Mouse (Mus musculus) MEL (cell line): ENCODE measurements around the gene Cyp2d11. TPM values are rescaled to one million over a fixed set of nuclear protein-coding genes. Genes with fewer than 3 reads are reported as not detected.

Experiments
- DNase-seq: peaks from one replicate; pipeline ENCODE4 v3.0.0; 2011; ENCODE audit warnings: low read depth, low spot score
- H3K27ac ChIP-seq: 2 replicates; pipeline ENCODE4 v1.5.1; 2012; ENCODE audit warnings: low read depth, mild to moderate bottlenecking, control low read depth, low read length, moderate library complexity; ENCODE audit not compliant: control insufficient read depth
- H3K27me3 ChIP-seq, 2 experiments: fragments of 150-350 bp in 1 of 2; sonication (generic) in 1 of 2; 2 replicates each; pipeline ENCODE4 v1.6.1; 2012; ENCODE audit warnings: low read length in 2 of 2, mild to moderate bottlenecking in 2 of 2, improper control_type of control experiment in 1 of 2, moderate library complexity in 1 of 2; ENCODE audit not compliant: insufficient read depth in 2 of 2, control insufficient read depth in 1 of 2
- H3K36me3 ChIP-seq, 2 experiments: 2 replicates each; pipeline ENCODE4 v1.6.1; 2012 to 2014; ENCODE audit warnings: low read length in 2 of 2, improper control_type of control experiment in 1 of 2, inconsistent platforms in 1 of 2, mild to moderate bottlenecking in 1 of 2; ENCODE audit not compliant: insufficient read depth in 2 of 2, control insufficient read depth in 1 of 2
- H3K4me1 ChIP-seq, 2 experiments: fragments of 150-350 bp in 1 of 2; sonication (generic) in 1 of 2; 2 replicates each; pipeline ENCODE4 v1.6.1; 2012; ENCODE audit warnings: low read length in 2 of 2, improper control_type of control experiment in 1 of 2, mild to moderate bottlenecking in 1 of 2; ENCODE audit not compliant: insufficient read depth in 2 of 2, control insufficient read depth in 1 of 2
- H3K4me3 ChIP-seq, 2 experiments: fragments of 150-350 bp in 1 of 2; sonication (generic) in 1 of 2; 2 replicates each; pipeline ENCODE4 v1.5.1; 2012; ENCODE audit warnings: low read depth in 2 of 2, low read length in 2 of 2, mild to moderate bottlenecking in 2 of 2, moderate library complexity in 2 of 2, control low read depth in 1 of 2, improper control_type of control experiment in 1 of 2; ENCODE audit not compliant: control insufficient read depth in 1 of 2, insufficient read depth in 1 of 2
- H3K79me2 ChIP-seq: 2 replicates; pipeline ENCODE4 v1.6.1; 2012; ENCODE audit warnings: mild to moderate bottlenecking, low read length, moderate library complexity; ENCODE audit not compliant: control insufficient read depth, poor library complexity, insufficient read depth
- H3K9ac ChIP-seq: 2 replicates; pipeline ENCODE4 v1.6.1; 2012; ENCODE audit warnings: low read depth, mild to moderate bottlenecking, control low read depth, low read length, moderate library complexity; ENCODE audit not compliant: control insufficient read depth, poor library complexity, severe bottlenecking
- H3K9me3 ChIP-seq: fragments of 150-350 bp; sonication (generic); replicated peaks from 2 replicates; pipeline ENCODE4 v1.6.1; 2012; ENCODE audit warnings: mild to moderate bottlenecking, low read length, improper control_type of control experiment, moderate library complexity; ENCODE audit not compliant: insufficient read depth
- E2F4 ChIP-seq: IDR thresholded peaks from 2 replicates; pipeline ENCODE4 v1.6.1; 2011; ENCODE audit warnings: low read depth, low read length, improper control_type of control experiment, borderline replicate concordance
- ELF1 ChIP-seq: IDR thresholded peaks from 2 replicates; pipeline ENCODE4 v1.6.1; 2014; ENCODE audit warnings: low read depth, mild to moderate bottlenecking, inconsistent platforms, low read length, improper control_type of control experiment, moderate library complexity
- ETS1 ChIP-seq: IDR thresholded peaks from 2 replicates; pipeline ENCODE4 v1.6.1; 2012; ENCODE audit warnings: low read depth, mild to moderate bottlenecking, inconsistent platforms, low read length, improper control_type of control experiment, moderate library complexity
- GABPA ChIP-seq: IDR thresholded peaks from 2 replicates; pipeline ENCODE4 v1.6.1; 2012; ENCODE audit warnings: low read depth, mild to moderate bottlenecking, inconsistent platforms, low read length, improper control_type of control experiment, moderate library complexity
- GATA1 ChIP-seq: IDR thresholded peaks from 2 replicates; pipeline ENCODE4 v1.6.1; 2011; ENCODE audit warnings: low read depth, low read length, improper control_type of control experiment
- JUND ChIP-seq: IDR thresholded peaks from 2 replicates; pipeline ENCODE4 v1.6.1; 2011; ENCODE audit warnings: low read depth, mild to moderate bottlenecking, improper control_type of control experiment, low read length
- MAFK ChIP-seq: IDR thresholded peaks from 2 replicates; pipeline ENCODE4 v1.6.1; 2011; ENCODE audit warnings: low read depth, mild to moderate bottlenecking, low read length, improper control_type of control experiment, borderline replicate concordance
- MAX ChIP-seq: IDR thresholded peaks from 2 replicates; pipeline ENCODE4 v1.6.1; 2011; ENCODE audit warnings: low read length, improper control_type of control experiment
- MAZ ChIP-seq: IDR thresholded peaks from 2 replicates; pipeline ENCODE4 v1.6.1; 2012; ENCODE audit warnings: low read depth, mild to moderate bottlenecking, inconsistent platforms, low read length, improper control_type of control experiment
- MYB ChIP-seq: IDR thresholded peaks from 2 replicates; pipeline ENCODE4 v1.6.1; 2011; ENCODE audit warnings: mild to moderate bottlenecking, low read depth, low read length, improper control_type of control experiment
- POLR2A ChIP-seq, 2 experiments: IDR thresholded peaks; 2 replicates each; pipeline ENCODE4 v1.6.1; 2011 to 2012; ENCODE audit warnings: low read length in 2 of 2, mild to moderate bottlenecking in 2 of 2, control low read depth in 1 of 2, improper control_type of control experiment in 1 of 2, low read depth in 1 of 2, moderate library complexity in 1 of 2; ENCODE audit not compliant: control insufficient read depth in 1 of 2, insufficient read depth in 1 of 2, poor library complexity in 1 of 2
- POLR2AphosphoS5 ChIP-seq: IDR thresholded peaks from 2 replicates; pipeline ENCODE4 v1.6.1; 2012; ENCODE audit warnings: low read depth, borderline replicate concordance, mild to moderate bottlenecking, inconsistent platforms, low read length, moderate library complexity, mixed read lengths
- RCOR1 ChIP-seq: IDR thresholded peaks from 2 replicates; pipeline ENCODE4 v1.6.1; 2012; ENCODE audit warnings: low read depth, mild to moderate bottlenecking, inconsistent platforms, low read length, improper control_type of control experiment
- SIN3A ChIP-seq: IDR thresholded peaks from 2 replicates; pipeline ENCODE4 v1.6.1; 2012; ENCODE audit warnings: low read length, improper control_type of control experiment, inconsistent platforms
- UBTF ChIP-seq: IDR thresholded peaks from 2 replicates; pipeline ENCODE4 v1.6.1; 2012; ENCODE audit warnings: low read depth, mild to moderate bottlenecking, inconsistent platforms, low read length, improper control_type of control experiment, moderate library complexity, borderline replicate concordance; ENCODE audit not compliant: insufficient read depth
- USF2 ChIP-seq, 2 experiments: IDR thresholded peaks; 2 replicates each; pipeline ENCODE4 v1.6.1; 2011 to 2012; ENCODE audit warnings: improper control_type of control experiment in 2 of 2, low read length in 2 of 2, borderline replicate concordance in 1 of 2, inconsistent platforms in 1 of 2, low read depth in 1 of 2, mild to moderate bottlenecking in 1 of 2; ENCODE audit not compliant: insufficient read depth in 1 of 2
- ZMIZ1 ChIP-seq: IDR thresholded peaks from 2 replicates; pipeline ENCODE4 v1.6.1; 2012; ENCODE audit warnings: low read depth, mild to moderate bottlenecking, inconsistent platforms, low read length, improper control_type of control experiment, moderate library complexity
- ZNF384 ChIP-seq: IDR thresholded peaks from 2 replicates; pipeline ENCODE4 v1.6.1; 2012; ENCODE audit warnings: low read depth, mild to moderate bottlenecking, inconsistent platforms, low read length, improper control_type of control experiment
- polyA plus RNA-seq, 2 experiments: library from polyadenylated mRNA; stranded (reverse) in 1 of 2; unstranded in 1 of 2; fragments of >175 nt in 1 of 2; fragments of >200 nt in 1 of 2; gene quantifications; 2 replicates each; pipeline versions ENCODE4 v1.2.1 to v1.2.4; 2012; ENCODE audit warnings: low replicate concordance in 2 of 2, low read depth in 1 of 2; ENCODE audit not compliant: insufficient read length in 2 of 2, insufficient read depth in 1 of 2, missing spikeins in 1 of 2
- total RNA-seq: library from RNA; depleted of rRNA; stranded (reverse); fragments of 300-350 nt; gene quantifications from 2 replicates; pipeline ENCODE4 v1.2.3, GENCODE M21; 2012

Cyp2d11 gene
- total and polyA plus RNA-seq, 3 experiments, result not detected

DNA sequence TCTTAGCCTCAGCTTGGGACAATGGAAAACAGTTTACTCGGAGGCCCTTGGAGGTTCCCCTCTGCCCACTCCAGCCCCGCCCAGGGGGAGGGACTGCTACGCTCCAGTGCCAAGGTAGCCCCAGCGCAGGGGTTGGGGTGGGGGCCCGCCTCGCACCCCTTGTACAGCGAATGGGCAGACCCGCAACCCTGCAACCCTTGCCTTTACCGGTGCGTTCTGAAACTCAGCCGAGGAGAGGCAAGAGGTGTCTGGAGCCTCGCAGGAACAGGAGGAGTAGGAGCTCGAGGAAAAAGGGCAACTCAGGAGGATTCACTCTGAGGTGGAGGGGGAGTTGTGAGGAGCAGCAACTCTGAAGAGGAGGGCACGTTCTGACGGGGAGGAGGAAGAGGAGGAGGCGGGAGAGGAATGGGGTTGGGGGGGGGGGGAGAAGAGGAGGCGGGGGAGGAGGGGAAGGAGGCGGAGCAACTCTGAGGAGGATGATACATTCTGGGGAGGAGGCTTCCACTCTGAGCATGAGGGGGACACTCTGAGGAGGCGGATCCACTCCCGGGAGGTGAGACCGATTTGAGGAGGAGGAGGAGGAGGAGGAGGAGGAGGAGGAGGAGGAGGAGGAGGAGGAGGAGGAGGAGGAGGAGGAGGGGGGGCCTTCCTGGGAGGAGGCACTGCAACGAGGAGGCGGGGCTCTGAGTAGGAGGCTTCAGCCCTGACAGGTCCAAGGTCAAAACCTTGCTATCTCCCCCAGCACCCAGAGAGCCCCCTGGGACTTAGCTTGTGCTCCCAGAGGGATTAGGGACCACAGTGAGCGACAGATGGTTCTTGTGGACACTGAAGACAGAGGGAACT lies 13.7 kb downstream of the Cyp2d11 start, which contains the start of gene Cyp2d22 (continued):
- TF ChIP-seq ZNF384, result no peak
- TF ChIP-seq ETS1, result no peak
- TF ChIP-seq GABPA, result no peak
- no peak for TF ChIP-seq MYB
- no peak for TF ChIP-seq MAZ

DNA sequence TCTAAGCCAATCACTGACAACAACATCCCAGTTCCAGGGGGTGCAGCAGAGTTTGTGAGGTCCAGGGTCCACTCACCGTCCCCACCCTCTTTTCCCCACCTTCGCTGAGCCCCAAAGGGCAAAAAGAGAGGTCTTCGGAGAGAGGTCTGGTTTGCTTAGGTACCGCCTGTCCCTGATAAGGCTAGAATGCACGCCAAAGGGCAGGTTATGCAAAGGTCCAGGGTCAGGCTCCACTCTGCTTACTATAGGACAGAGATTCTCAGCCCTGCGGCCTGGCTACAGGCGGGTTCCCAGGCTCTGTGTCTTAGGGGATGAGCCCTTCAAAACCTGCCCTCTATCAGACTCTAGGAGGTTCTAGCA lies 14.3 kb downstream of the Cyp2d11 start:
- Histone ChIP-seq H3K4me3 (no peak overlapping the region), H3K27me3 (peaks cover 6 to 17% of the 10 kb centered on the region in 2 experiments), H3K9ac (no peak overlapping the region), H3K79me2 (no peaks in the 10 kb centered on the region), H3K9me3 (no peaks in the 10 kb centered on the region), H3K4me1 (no peaks in the 10 kb centered on the region), H3K36me3 (no peaks in the 10 kb centered on the region), H3K27ac (no peak overlapping the region)
- DNase-seq, result no peak
- no peak for TF ChIP-seq MAZ
- TF ChIP-seq ETS1, result no peak
- no peak for TF ChIP-seq SIN3A
- TF ChIP-seq USF2 (IDR thresholded peaks at IDR 0.05; ENCODE audit: borderline replicate concordance in 1 of 2, insufficient read depth in 1 of 2, low read depth in 1 of 2, low read length in 2 of 2), result no peak
- TF ChIP-seq UBTF, result no peak
- no peak for TF ChIP-seq POLR2AphosphoS5
- TF ChIP-seq POLR2A (IDR thresholded peaks at IDR 0.05; ENCODE audit: control insufficient read depth in 1 of 2, insufficient read depth in 1 of 2, low read depth in 1 of 2, low read length in 2 of 2, poor library complexity in 1 of 2), result no peak
- no peak for TF ChIP-seq ZMIZ1
- no peak for TF ChIP-seq RCOR1
- no peak for TF ChIP-seq GABPA
- TF ChIP-seq MAFK, result no peak
- no peak for TF ChIP-seq GATA1
- no peak for TF ChIP-seq MAX
- no peak for TF ChIP-seq ELF1
- no peak for TF ChIP-seq E2F4
- TF ChIP-seq JUND, result no peak
